Mouse (Mus musculus) bone marrow, adult 2 months (tissue): ENCODE measurements around the gene Kbtbd8.

ENCODE experiments used
- CTCF ChIP-seq: fragments of 200-500 bp; IDR thresholded peaks from 2 replicates; pipeline ENCODE4 v1.5.1; 2011; ENCODE audit warnings: low read length, control low read depth; ENCODE audit not compliant: control insufficient read depth, insufficient read depth
- POLR2A ChIP-seq: fragments of 200-500 bp; IDR thresholded peaks from 2 replicates; pipeline ENCODE4 v1.6.1; 2011; ENCODE audit warnings: low read depth, mild to moderate bottlenecking, control low read depth, low read length, borderline replicate concordance; ENCODE audit not compliant: control insufficient read depth

DNA sequence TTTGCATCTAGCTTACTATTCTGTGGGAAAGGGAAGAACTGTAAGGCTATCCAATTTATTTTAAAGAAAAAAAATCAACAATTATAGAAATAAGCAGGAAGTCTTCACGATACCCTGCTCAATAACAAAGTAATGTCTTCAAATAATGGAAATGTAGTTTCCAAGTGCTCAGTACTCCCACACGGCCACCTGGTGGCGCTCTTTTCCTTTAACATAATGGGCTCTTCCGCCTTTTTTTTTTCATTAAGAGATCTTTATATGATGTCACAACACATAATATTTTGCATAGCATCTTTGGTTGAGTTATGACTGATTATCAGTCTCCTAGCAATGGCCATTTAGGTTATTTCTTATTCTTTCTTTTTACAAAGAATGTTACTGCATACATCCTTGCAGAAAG is 29.0 kb upstream of the Kbtbd8 start:
- no peak for TF ChIP-seq POLR2A
- no peak for TF ChIP-seq CTCF
